Mouse (Mus musculus) heart, embryonic 16.5 days (tissue): ENCODE results near the gene Lrit3. TPM values are rescaled to one million over a fixed set of nuclear protein-coding genes. Genes with fewer than 3 reads are reported as not detected.

Experiments
- ATAC-seq: fragments of 200-750 bp; cut with Nextera tagmentation; replicated peaks from 2 replicates; pipeline ENCODE4 v1.8.0; 2017; ENCODE audit warnings: moderate number of reproducible peaks; ENCODE audit not compliant: insufficient read depth, low FRiP score; ENCODE audit errors: extremely low read depth
- H3K27ac ChIP-seq: fragments of 300-500 bp; sonication (generic); 2 replicates; pipeline ENCODE4 v1.5.1; 2014; ENCODE audit warnings: mild to moderate bottlenecking, low read length, control low read depth, moderate library complexity
- H3K27me3 ChIP-seq: fragments of 300-500 bp; sonication (generic); 2 replicates; pipeline ENCODE4 v1.6.1; 2014; ENCODE audit warnings: low read length, mixed read lengths; ENCODE audit not compliant: control insufficient read depth, insufficient read depth
- H3K36me3 ChIP-seq: fragments of 300-500 bp; sonication (generic); 2 replicates; pipeline ENCODE4 v1.6.1; 2014; ENCODE audit not compliant: control insufficient read depth, insufficient read depth
- H3K4me1 ChIP-seq: fragments of 300-500 bp; sonication (generic); 2 replicates; pipeline ENCODE4 v1.6.1; 2014; ENCODE audit warnings: low read length, mixed read lengths; ENCODE audit not compliant: control insufficient read depth, insufficient read depth
- H3K4me2 ChIP-seq: fragments of 300-500 bp; sonication (generic); 2 replicates; pipeline ENCODE4 v1.6.1; 2014; ENCODE audit warnings: low read depth, mild to moderate bottlenecking, control low read depth, low read length
- H3K4me3 ChIP-seq: fragments of 300-500 bp; sonication (generic); 2 replicates; pipeline ENCODE4 v1.5.1; 2014; ENCODE audit warnings: mild to moderate bottlenecking, control low read depth, low read length
- H3K9ac ChIP-seq: fragments of 300-500 bp; sonication (generic); 2 replicates; pipeline ENCODE4 v1.6.1; 2014; ENCODE audit warnings: low read length, control low read depth
- H3K9me3 ChIP-seq: fragments of 300-500 bp; sonication (generic); replicated peaks from 2 replicates; pipeline ENCODE4 v1.6.1; 2016; ENCODE audit warnings: low read length; ENCODE audit not compliant: control insufficient read depth
- WGBS: fragments of 180-500 bp; shearing (Covaris S2); extraction: QIAGEN DNeasy Blood & Tissue Kit; methylation state at CpG from one replicate; pipeline ENCODE4 v1.1.7; 2014; 5-methylcytosine and 5-hydroxymethylcytosine counted together
- polyA plus RNA-seq: library from polyadenylated mRNA; unstranded; fragments of >200 nt; fragmentation: Nextera tagmentation; extraction: Ambion mirVana; gene quantifications from 2 replicates; pipeline ENCODE4 v1.2.1, GENCODE M21; 2015

Lrit3 gene
- polyA plus RNA-seq: not detected in 2 replicates

- Histone ChIP-seq H3K4me2 (peak within 1 kb of the TSS; percentile 13; the same call in 1 of the 2 replicates), H3K9ac (no peak within 1 kb of the TSS), H3K27ac (no peak within 1 kb of the TSS), H3K27me3 (no peaks in the 10 kb centered on the region), H3K9me3 (no peaks in the 10 kb centered on the region), H3K36me3 (no peaks in the 10 kb centered on the region), H3K4me1 (no peaks in the 10 kb centered on the region), H3K4me3 (no peak within 1 kb of the TSS)
- ATAC-seq: no peak
- 68% methylated on average over 10 of the region's 10 CpGs for WGBS
These were observed at the start of gene Lrit3 for GRCm38 (mm10) chr3:129803765-129804164. TSS of gene Lrit3 (minus strand) at chr3:129804030.

- Histone ChIP-seq H3K9me3 (no peaks in the 10 kb centered on the region), H3K4me2 (no peak overlapping the region), H3K27me3 (no peaks in the 10 kb centered on the region), H3K27ac (no peak overlapping the region), H3K4me3 (no peak overlapping the region), H3K36me3 (no peaks in the 10 kb centered on the region), H3K9ac (no peak overlapping the region), H3K4me1 (no peaks in the 10 kb centered on the region)
- 83% methylated on average over 7 of the region's 7 CpGs for WGBS
- ATAC-seq: no peak
These were observed 43.0 kb upstream of the Lrit3 start for GRCm38 (mm10) chr3:129846846-129847245.

GRCm38 (mm10) chr3:129845868-129846267 lies 42.0 kb upstream of the Lrit3 start:
- no peak overlapping the region for H3K27ac ChIP-seq
- no peaks in the 10 kb centered on the region for H3K36me3 ChIP-seq
- WGBS: 72% methylated on average over 2 of the region's 2 CpGs
- no peak overlapping the region for H3K4me2 ChIP-seq
- no peaks in the 10 kb centered on the region for H3K27me3 ChIP-seq
- H3K9me3 ChIP-seq: no peaks in the 10 kb centered on the region
- no peak overlapping the region for H3K9ac ChIP-seq
- H3K4me3 ChIP-seq: no peak overlapping the region
- no peak for ATAC-seq
- no peaks in the 10 kb centered on the region for H3K4me1 ChIP-seq

GRCm38 (mm10) chr3:129838017-129838416 lies 34.2 kb upstream of the Lrit3 start:
- H3K27ac ChIP-seq: no peak overlapping the region
- no peaks in the 10 kb centered on the region for H3K27me3 ChIP-seq
- no peak overlapping the region for H3K4me3 ChIP-seq
- H3K9ac ChIP-seq: no peak overlapping the region
- ATAC-seq: no peak
- peaks cover 8% of the 10 kb centered on the region; the same call in 1 of the 2 replicates for H3K4me1 ChIP-seq
- WGBS: 35% methylated on average over 7 of the region's 7 CpGs
- no peaks in the 10 kb centered on the region for H3K9me3 ChIP-seq
- H3K4me2 ChIP-seq: no peak overlapping the region
- H3K36me3 ChIP-seq: no peaks in the 10 kb centered on the region

GRCm38 (mm10) chr3:129836965-129837364 lies 33.1 kb upstream of the Lrit3 start:
- Histone ChIP-seq H3K27ac (no peak overlapping the region), H3K4me2 (no peak overlapping the region), H3K9me3 (no peaks in the 10 kb centered on the region), H3K36me3 (no peaks in the 10 kb centered on the region), H3K27me3 (no peaks in the 10 kb centered on the region), H3K4me3 (no peak overlapping the region), H3K4me1 (peaks cover 8% of the 10 kb centered on the region; the same call in 1 of the 2 replicates), H3K9ac (no peak overlapping the region)
- WGBS: 65% methylated on average over 6 of the region's 6 CpGs
- ATAC-seq: no peak

- no peaks in the 10 kb centered on the region for H3K36me3 ChIP-seq
- peak overlapping the region; percentile 67; the same call in 1 of the 2 replicates for H3K27ac ChIP-seq
- ATAC-seq: no peak
- H3K4me3 ChIP-seq: peak overlapping the region; percentile 14
- no peaks in the 10 kb centered on the region for H3K9me3 ChIP-seq
- H3K4me1 ChIP-seq: peaks cover 10% of the 10 kb centered on the region; the same call in 1 of the 2 replicates
- peak overlapping the region; percentile 54 for H3K4me2 ChIP-seq
- 18% methylated on average over 11 of the region's 11 CpGs for WGBS
- H3K9ac ChIP-seq: no peak overlapping the region
- H3K27me3 ChIP-seq: no peaks in the 10 kb centered on the region
These were observed 32.3 kb upstream of the Lrit3 start for GRCm38 (mm10) chr3:129836051-129836697.

- Histone ChIP-seq H3K4me2 (peak within 1 kb of the TSS; percentile 54), H3K4me3 (peak within 1 kb of the TSS; percentile 14), H3K27ac (peak within 1 kb of the TSS; percentile 67), H3K36me3 (no peaks in the 10 kb centered on the region), H3K9me3 (no peaks in the 10 kb centered on the region), H3K4me1 (peaks cover 10% of the 10 kb centered on the region; the same call in 1 of the 2 replicates), H3K27me3 (no peaks in the 10 kb centered on the region), H3K9ac (no peak within 1 kb of the TSS)
- 34% methylated on average over 6 of the region's 6 CpGs for WGBS
- ATAC-seq: no peak
These were observed 31.6 kb upstream of the Lrit3 start, which contains the start of gene Cfi for GRCm38 (mm10) chr3:129835388-129835934. TSS of gene Cfi (plus strand) at chr3:129835884.

- under 1% methylated on average over 60 of the region's 60 CpGs for WGBS
- Histone ChIP-seq H3K36me3 (peaks cover 9% of the 10 kb centered on the region; the same call in 1 of the 2 replicates), H3K4me3 (peak within 1 kb of the TSS; percentile 97)
These were observed 27.3 kb upstream of the Lrit3 start, which contains the start of gene Gar1 for GRCm38 (mm10) chr3:129831035-129831568. TSS of gene Gar1 (minus strand) at chr3:129831396.

GRCm38 (mm10) chr3:129830626-129831025 lies 26.8 kb upstream of the Lrit3 start:
- peaks cover 9% of the 10 kb centered on the region; the same call in 1 of the 2 replicates for H3K36me3 ChIP-seq
- H3K4me1 ChIP-seq: peaks cover 14% of the 10 kb centered on the region
- peak overlapping the region; percentile 95 for H3K4me2 ChIP-seq
- WGBS: under 1% methylated on average over 45 of the region's 45 CpGs
- no peak; the same call in 1 of the 2 replicates for ATAC-seq
- H3K9me3 ChIP-seq: no peaks in the 10 kb centered on the region
- H3K9ac ChIP-seq: peak overlapping the region; percentile 87
- peak overlapping the region; percentile 97 for H3K4me3 ChIP-seq
- no peaks in the 10 kb centered on the region for H3K27me3 ChIP-seq
- peak overlapping the region; percentile 94 for H3K27ac ChIP-seq

More at GRCm38 (mm10) chr3:129831035-129831568, 27.3 kb upstream of the Lrit3 start, which contains the start of gene Gar1:
- peak within 1 kb of the TSS; percentile 87 for H3K9ac ChIP-seq
- H3K9me3 ChIP-seq: no peaks in the 10 kb centered on the region
- H3K27me3 ChIP-seq: no peaks in the 10 kb centered on the region
- H3K4me2 ChIP-seq: peak within 1 kb of the TSS; percentile 95
- peak within 1 kb of the TSS; percentile 94 for H3K27ac ChIP-seq
- H3K4me1 ChIP-seq: peaks cover 18% of the 10 kb centered on the region
- peak; percentile 88 for ATAC-seq
